In the genomic region with DNA sequence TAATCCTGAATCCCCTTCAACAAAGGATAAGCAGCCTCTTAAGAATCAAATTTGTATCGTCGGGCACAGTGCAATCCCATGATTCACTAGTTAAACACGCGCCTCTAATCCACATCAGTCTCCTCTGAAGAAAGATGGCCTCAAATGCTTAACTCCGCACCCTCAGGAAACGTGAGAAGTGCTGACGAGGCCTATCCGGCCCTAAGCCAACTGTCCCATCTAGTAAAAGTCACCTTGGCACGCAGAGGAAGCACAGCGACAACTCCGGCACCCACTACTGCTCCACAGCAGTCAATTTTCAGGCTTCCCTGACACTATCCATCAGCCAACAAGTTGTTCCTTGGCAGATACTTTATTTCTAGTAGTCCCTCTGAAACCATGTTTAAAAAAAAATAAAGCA, we compare ENCODE assay signal across 25 mouse cellular contexts.
DNase-seq lines count a peak whose midpoint lies in the region; ATAC-seq and TF ChIP-seq lines count a peak whose summit lies in the region.
"Had no signal": no experiment of that assay in that cellular context is flagged by ENCODE, and none has a peak within 500 bp of the region (broad histone marks: within the 10 kb centered on the region; RNA-seq: fewer than 3 reads in every experiment).

No protein-coding gene starts in this region.

- peak; percentile 18 to 22 for DNase-seq in gastrocnemius, adult 8-10 months (ENCODE audit: low spot score in 2 of 2)
- no peak for DNase-seq in gastrocnemius, postnatal 25 days
- DNase-seq in heart, postnatal 36 days = no peak
- DNase-seq in heart, postnatal 0 days (ENCODE audit: low spot score) = peak; percentile 72
- no peak for DNase-seq in embryonic facial prominence, embryonic 10.5 days (ENCODE audit: low spot score)
- DNase-seq: adrenal gland, adult 2 months; cerebellum, adult 18-20 months; cerebellum, postnatal 25 days; kidney, adult 2 months; layer of hippocampus, adult 9-11 months; left cerebral cortex, postnatal 4 days; lung, postnatal 4 days; thymus, adult 18-20 months; thymus, postnatal 4 days had no signal

- peak; percentile 70; the same call in 1 of the 2 replicates for ATAC-seq in heart, embryonic 16.5 days (replicated peaks; ENCODE audit: extremely low read depth, insufficient read depth, low FRiP score)
- ATAC-seq in heart, postnatal 0 days (ENCODE audit: insufficient read depth, low read depth) = peak; percentile 55; the same call in 1 of the 2 replicates
- ATAC-seq in CD4-positive, CD25-positive, alpha-beta regulatory T cell, adult 4 months = no peak
- ATAC-seq: forebrain, embryonic 13.5 days; midbrain, embryonic 15.5 days had no signal

- WGBS in heart, embryonic 16.5 days = 39% methylated on average over 11 of the region's 11 CpGs
- WGBS in heart, postnatal 0 days = 26% methylated on average over 11 of the region's 11 CpGs
- 80% methylated on average over 11 of the region's 11 CpGs for WGBS in embryonic facial prominence, embryonic 10.5 days

- H3K9ac ChIP-seq in heart, embryonic 16.5 days (ENCODE audit: low read length) = no peak overlapping the region
- no peak overlapping the region for H3K9ac ChIP-seq in heart, postnatal 0 days (replicated peaks; ENCODE audit: low read depth, low read length)
- H3K9ac ChIP-seq: forebrain, embryonic 13.5 days; hindbrain, embryonic 15.5 days; limb, embryonic 15.5 days; liver, embryonic 14.5 days; lung, embryonic 15.5 days; midbrain, embryonic 15.5 days; neural tube, embryonic 13.5 days had no signal

- peak overlapping the region; percentile 73 for H3K27ac ChIP-seq in heart, embryonic 16.5 days (ENCODE audit: low read length)
- H3K27ac ChIP-seq in heart, postnatal 0 days (ENCODE audit: low read depth) = peak overlapping the region; percentile 40
- no peak overlapping the region for H3K27ac ChIP-seq in embryonic facial prominence, embryonic 10.5 days (replicated peaks)
- H3K27ac ChIP-seq: forebrain, embryonic 13.5 days; hindbrain, embryonic 15.5 days; kidney, postnatal 0 days; left cerebral cortex, adult 2 months; limb, embryonic 15.5 days; liver, embryonic 14.5 days; lung, embryonic 15.5 days; midbrain, embryonic 15.5 days; neural tube, embryonic 13.5 days had no signal

- peaks cover 17% of the 10 kb centered on the region for H3K4me1 ChIP-seq in heart, embryonic 16.5 days (ENCODE audit: control insufficient read depth, insufficient read depth, low read length)
- peaks cover 32% of the 10 kb centered on the region for H3K4me1 ChIP-seq in heart, postnatal 0 days (ENCODE audit: control insufficient read depth, insufficient read depth)
- H3K4me1 ChIP-seq in embryonic facial prominence, embryonic 10.5 days = 0 out of 2 replicates have a peak, but pooled peaks cover 3% of the 10 kb centered on the region
- H3K4me1 ChIP-seq: limb, embryonic 15.5 days had no signal

- H3K27me3 ChIP-seq in heart, embryonic 16.5 days (ENCODE audit: control insufficient read depth, insufficient read depth, low read length) = no peaks in the 10 kb centered on the region
- H3K27me3 ChIP-seq in heart, postnatal 0 days (ENCODE audit: control insufficient read depth, insufficient read depth, low read length) = no peaks in the 10 kb centered on the region
- no peaks in the 10 kb centered on the region for H3K27me3 ChIP-seq in embryonic facial prominence, embryonic 10.5 days (replicated peaks; ENCODE audit: low read depth, poor library complexity, severe bottlenecking)
- H3K27me3 ChIP-seq: forebrain, embryonic 13.5 days; hindbrain, embryonic 15.5 days; limb, embryonic 15.5 days; lung, embryonic 15.5 days; midbrain, embryonic 15.5 days; neural tube, embryonic 13.5 days had no signal

- intact Hi-C loops in heart, postnatal 36 days (cut with DNase I) = no loop called here

- no peaks in the 10 kb centered on the region; the same call in 1 of the 2 replicates for H3K36me3 ChIP-seq in heart, embryonic 16.5 days (ENCODE audit: control insufficient read depth, insufficient read depth)
- no peaks in the 10 kb centered on the region for H3K36me3 ChIP-seq in heart, postnatal 0 days (replicated peaks; ENCODE audit: control insufficient read depth, insufficient read depth, low read length)
- no peaks in the 10 kb centered on the region for H3K36me3 ChIP-seq in embryonic facial prominence, embryonic 10.5 days (replicated peaks)
- H3K36me3 ChIP-seq: hindbrain, embryonic 15.5 days; limb, embryonic 15.5 days; lung, embryonic 15.5 days; midbrain, embryonic 15.5 days; neural tube, embryonic 13.5 days had no signal

- no peak for TF ChIP-seq CTCF in heart, postnatal 0 days (IDR thresholded peaks at IDR 0.05; ENCODE audit: low read depth)

- H3K9me3 ChIP-seq in heart, embryonic 16.5 days (replicated peaks; ENCODE audit: control insufficient read depth, low read length) = no peaks in the 10 kb centered on the region
- H3K9me3 ChIP-seq in heart, postnatal 0 days (replicated peaks; ENCODE audit: control insufficient read depth, low read length) = no peaks in the 10 kb centered on the region
- no peaks in the 10 kb centered on the region for H3K9me3 ChIP-seq in embryonic facial prominence, embryonic 10.5 days
- H3K9me3 ChIP-seq: forebrain, embryonic 13.5 days; hindbrain, embryonic 15.5 days; limb, embryonic 15.5 days; lung, embryonic 15.5 days; midbrain, embryonic 15.5 days; neural tube, embryonic 13.5 days had no signal

- H3K4me2 ChIP-seq in heart, embryonic 16.5 days (ENCODE audit: low read depth, low read length) = no peak overlapping the region; the same call in 1 of the 2 replicates
- H3K4me2 ChIP-seq in heart, postnatal 0 days (ENCODE audit: low read depth, low read length) = no peak overlapping the region
- H3K4me2 ChIP-seq: forebrain, embryonic 13.5 days; hindbrain, embryonic 15.5 days; limb, embryonic 15.5 days; lung, embryonic 15.5 days; midbrain, embryonic 15.5 days; neural tube, embryonic 13.5 days had no signal

- no peak overlapping the region for H3K4me3 ChIP-seq in heart, embryonic 16.5 days (ENCODE audit: low read length)
- H3K4me3 ChIP-seq in heart, postnatal 0 days (ENCODE audit: low read depth, low read length) = no peak overlapping the region
- no peak overlapping the region for H3K4me3 ChIP-seq in embryonic facial prominence, embryonic 10.5 days
- H3K4me3 ChIP-seq: forebrain, embryonic 13.5 days; hindbrain, embryonic 15.5 days; left cerebral cortex, adult 2 months; limb, embryonic 15.5 days; lung, embryonic 15.5 days; midbrain, embryonic 15.5 days; neural tube, embryonic 13.5 days had no signal

- TF ChIP-seq EP300 in heart, postnatal 0 days (IDR thresholded peaks at IDR 0.05; ENCODE audit: low read depth) = no peak

Comparison
In these comparisons a context has a peak if more than half of its experiments do, and no peak if none do; other contexts are left out.
1. DNase-seq: peak in gastrocnemius, adult 8-10 months (2 of 2) and heart, postnatal 0 days (single experiment); none in gastrocnemius, postnatal 25 days (single experiment), heart, postnatal 36 days (0 of 2) and embryonic facial prominence, embryonic 10.5 days (single experiment).